Comparison of ENCODE assay signal across 23 mouse cellular contexts in genomic region chr16:25404156-25404555, GRCm38 (mm10).
DNase-seq lines count a peak whose midpoint lies in the region; ATAC-seq and TF ChIP-seq lines count a peak whose summit lies in the region.
"Had no signal": no experiment of that assay in that cellular context is flagged by ENCODE, and none has a peak within 500 bp of the region (broad histone marks: within the 10 kb centered on the region; RNA-seq: fewer than 3 reads in every experiment).

No protein-coding gene starts in this region.

- no peak overlapping the region for H3K4me3 ChIP-seq in hindbrain, embryonic 15.5 days
- no peak overlapping the region for H3K4me3 ChIP-seq in hindbrain, embryonic 10.5 days
- H3K4me3 ChIP-seq: embryonic facial prominence, embryonic 15.5 days; heart, embryonic 12.5 days; left cerebral cortex, adult 2 months; limb, embryonic 10.5 days; megakaryocyte, embryonic 14.5 days; midbrain, embryonic 15.5 days; neural tube, embryonic 15.5 days; stomach, embryonic 15.5 days had no signal

- DNase-seq in hindbrain, embryonic 10.5 days (ENCODE audit: low spot score) = no peak
- DNase-seq in left cerebral cortex, postnatal 4 days = peak; percentile 74
- DNase-seq in left cerebral cortex, adult 11 months (ENCODE audit: low spot score) = no peak
- peak; percentile 86 for DNase-seq in brain, embryonic 14.5 days (ENCODE audit: low read depth)
- peak; percentile 58 for DNase-seq in retina, embryonic 14.5 days (ENCODE audit: low spot score)
- DNase-seq: adrenal gland, adult 2 months; embryo, embryonic 11 days; heart, postnatal 14 days; kidney, adult 2 months; kidney, postnatal 14 days; right cerebral cortex, postnatal 25 days; thymus, adult 2 months had no signal

- TF ChIP-seq CTCF in brain, embryonic 14.5 days (IDR thresholded peaks at IDR 0.05; ENCODE audit: borderline replicate concordance, extremely low read depth, insufficient read depth, insufficient read length) = no peak

- TF ChIP-seq POLR2A in brain, embryonic 14.5 days (IDR thresholded peaks at IDR 0.05; ENCODE audit: borderline replicate concordance, extremely low read depth, insufficient read depth, insufficient read length, poor library complexity, severe bottlenecking) = no peak

- no peak overlapping the region for H3K9ac ChIP-seq in hindbrain, embryonic 15.5 days
- H3K9ac ChIP-seq: embryonic facial prominence, embryonic 15.5 days; heart, embryonic 12.5 days; midbrain, embryonic 15.5 days; neural tube, embryonic 15.5 days; stomach, embryonic 15.5 days had no signal

- no peaks in the 10 kb centered on the region for H3K27me3 ChIP-seq in hindbrain, embryonic 15.5 days
- no peaks in the 10 kb centered on the region for H3K27me3 ChIP-seq in hindbrain, embryonic 10.5 days (ENCODE audit: insufficient read depth, poor library complexity, severe bottlenecking)
- H3K27me3 ChIP-seq: embryonic facial prominence, embryonic 15.5 days; heart, embryonic 12.5 days; megakaryocyte, embryonic 14.5 days; midbrain, embryonic 15.5 days; neural tube, embryonic 15.5 days; stomach, embryonic 15.5 days had no signal

- WGBS in hindbrain, embryonic 15.5 days = 33% methylated on average over 6 of the region's 6 CpGs
- 54% methylated on average over 6 of the region's 6 CpGs for WGBS in hindbrain, embryonic 10.5 days

- peak; percentile 76 for ATAC-seq in hindbrain, embryonic 15.5 days (ENCODE audit: low FRiP score, low read depth)
- ATAC-seq in CD4-positive, CD25-positive, alpha-beta regulatory T cell, adult 4 months = no peak
- ATAC-seq: inflammation-experienced regulatory T-cells, adult 6 months; midbrain, embryonic 15.5 days had no signal

- H3K36me3 ChIP-seq in hindbrain, embryonic 15.5 days = no peaks in the 10 kb centered on the region
- no peaks in the 10 kb centered on the region for H3K36me3 ChIP-seq in hindbrain, embryonic 10.5 days
- H3K36me3 ChIP-seq: embryonic facial prominence, embryonic 15.5 days; heart, embryonic 12.5 days; limb, embryonic 10.5 days; midbrain, embryonic 15.5 days; neural tube, embryonic 15.5 days; stomach, embryonic 15.5 days had no signal

- no peak overlapping the region for H3K4me2 ChIP-seq in hindbrain, embryonic 15.5 days
- H3K4me2 ChIP-seq: embryonic facial prominence, embryonic 15.5 days; heart, embryonic 12.5 days; midbrain, embryonic 15.5 days; neural tube, embryonic 15.5 days; stomach, embryonic 15.5 days had no signal

- H3K27ac ChIP-seq in hindbrain, embryonic 15.5 days (replicated peaks) = no peak overlapping the region
- H3K27ac ChIP-seq in hindbrain, embryonic 10.5 days = no peak overlapping the region
- H3K27ac ChIP-seq: embryonic facial prominence, embryonic 15.5 days; left cerebral cortex, adult 2 months; limb, embryonic 10.5 days; midbrain, embryonic 15.5 days; neural tube, embryonic 15.5 days; stomach, embryonic 15.5 days had no signal

- intact Hi-C loops in left cerebral cortex, postnatal 4 days (cut with DNase I) = no loop called here

- H3K4me1 ChIP-seq in hindbrain, embryonic 15.5 days (replicated peaks) = peaks cover 11% of the 10 kb centered on the region
- H3K4me1 ChIP-seq in hindbrain, embryonic 10.5 days (replicated peaks) = peaks cover 5% of the 10 kb centered on the region
- H3K4me1 ChIP-seq: megakaryocyte, embryonic 14.5 days; stomach, embryonic 15.5 days had no signal

- H3K9me3 ChIP-seq in hindbrain, embryonic 15.5 days = no peaks in the 10 kb centered on the region
- H3K9me3 ChIP-seq in hindbrain, embryonic 10.5 days = no peaks in the 10 kb centered on the region
- H3K9me3 ChIP-seq: embryonic facial prominence, embryonic 15.5 days; heart, embryonic 12.5 days; limb, embryonic 10.5 days; midbrain, embryonic 15.5 days; neural tube, embryonic 15.5 days; stomach, embryonic 15.5 days had no signal

Comparison
In these comparisons a context has a peak if more than half of its experiments do, and no peak if none do; other contexts are left out.
1. DNase-seq: peak in left cerebral cortex, postnatal 4 days (single experiment), brain, embryonic 14.5 days (single experiment) and retina, embryonic 14.5 days (single experiment); none in hindbrain, embryonic 10.5 days (single experiment) and left cerebral cortex, adult 11 months (single experiment).